Mouse (Mus musculus) layer of hippocampus, postnatal 36 days (tissue): ENCODE measurements around the gene Hist1h2bm. TPM values are rescaled to one million over a fixed set of nuclear protein-coding genes. Genes with fewer than 3 reads are reported as not detected.

Experiments
- microRNA-seq, 2 experiments: library from miRNA; unstranded; fragments of <30 nt; microRNA quantifications; one replicate each; pipeline ENCODE4 v1.2.0; 2021
- total RNA-seq, 2 experiments: library from RNA; stranded (reverse); gene quantifications; 2 replicates each; pipeline ENCODE4 v1.2.3; 2021

Hist1h2bm gene
- total RNA-seq, 2 experiments from 2014 or later, result 4.3 to 6.2 TPM

Small RNAs within 50 kb of the gene (microRNA-seq; reads per million reads assigned to microRNA genes)
- 0 reads per million in 2 experiments for gene Gm44357
- 0 reads per million in 2 experiments for gene Gm44367
- gene Gm44454, result 0 reads per million in 2 experiments

Other genes with a start within 250 kb of the Hist1h2bm start
- 1 to 10 TPM; 6.1 to 7.0 TPM for gene Zkscan4, start 243.1 kb upstream of the Hist1h2bm start, total RNA-seq
- gene Gm10065, start 242.6 kb upstream of the Hist1h2bm start, total RNA-seq, result not detected
- gene AK157302, start 226.8 kb upstream of the Hist1h2bm start, total RNA-seq, result 10 to 100 TPM; 21.6 to 23.2 TPM
- 10 to 100 TPM; 49.1 to 63.4 TPM for gene Gm11273, start 220.6 kb upstream of the Hist1h2bm start, total RNA-seq
- 10 to 100 TPM; 18.3 to 19.9 TPM for gene Zkscan8, start 190.9 kb upstream of the Hist1h2bm start, total RNA-seq
- gene Olfr1366, start 179.2 kb upstream of the Hist1h2bm start, total RNA-seq, result not detected
- gene Olfr1535, start 162.2 kb upstream of the Hist1h2bm start, total RNA-seq, result not detected
- gene Olfr1364, start 140.3 kb upstream of the Hist1h2bm start, total RNA-seq, result not detected
- not detected for gene Olfr1362, start 108.0 kb upstream of the Hist1h2bm start, total RNA-seq
- not detected for gene Olfr11, start 79.5 kb upstream of the Hist1h2bm start, total RNA-seq
- gene Olfr1361, start 58.7 kb upstream of the Hist1h2bm start, total RNA-seq, result not detected
- gene Olfr1360, start 44.6 kb upstream of the Hist1h2bm start, total RNA-seq, result not detected
- gene Olfr1359, start 23.9 kb upstream of the Hist1h2bm start, total RNA-seq, result not detected
- 10 to 100 TPM; 20.4 to 37.0 TPM for gene Hist1h2bl, start 5.9 kb upstream of the Hist1h2bm start, total RNA-seq
- gene Hist1h2ai, start 5.6 kb upstream of the Hist1h2bm start, total RNA-seq, result 10 to 100 TPM; 37.8 to 44.6 TPM
- gene Hist1h3h, start 4.4 kb upstream of the Hist1h2bm start, total RNA-seq, result 10 to 100 TPM; 57.9 to 69.3 TPM
- gene Hist1h4j, start 13.0 kb downstream of the Hist1h2bm start, total RNA-seq, result 10 to 100 TPM; 15.7 to 17.9 TPM
- gene Hist1h4k, start 28.5 kb downstream of the Hist1h2bm start, total RNA-seq, result 100 to 1,000 TPM; 266 to 292 TPM
- 10 to 100 TPM; 13.2 to 18.7 TPM for gene Hist1h2ak, start 31.8 kb downstream of the Hist1h2bm start, total RNA-seq
- 10 to 100 TPM in 1 of 2 experiments, 1 to 10 TPM in 1; 5.4 to 10.8 TPM for gene Hist1h2bn, start 32.1 kb downstream of the Hist1h2bm start, total RNA-seq
- gene Hist1h1b, start 58.6 kb downstream of the Hist1h2bm start, total RNA-seq, result 1 to 10 TPM; 6.4 to 8.5 TPM
- gene Hist1h3i, start 61.3 kb downstream of the Hist1h2bm start, total RNA-seq, result 10 to 100 TPM; 56.6 to 72.6 TPM
- 1 to 10 TPM in 1 of 2 experiments, not detected in 1; 2.6 TPM for gene Hist1h2an, start 65.2 kb downstream of the Hist1h2bm start, total RNA-seq
- gene Hist1h2bp, start 65.4 kb downstream of the Hist1h2bm start, total RNA-seq, result 10 to 100 TPM in 1 of 2 experiments, 1 to 10 TPM in 1; 7.8 to 11.4 TPM
- 10 to 100 TPM; 49.4 to 52.0 TPM for gene Hist1h2bq, start 88.2 kb downstream of the Hist1h2bm start, total RNA-seq
- 10 to 100 TPM in 1 of 2 experiments, not detected in 1; 19.5 TPM for gene Hist1h2ao, start 88.4 kb downstream of the Hist1h2bm start, total RNA-seq
- gene Hist1h4m, start 89.7 kb downstream of the Hist1h2bm start, total RNA-seq, result 100 to 1,000 TPM; 229 to 282 TPM
- 10 to 100 TPM; 29.3 to 57.3 TPM for gene Hist1h4n, start 110.2 kb downstream of the Hist1h2bm start, total RNA-seq
- 10 to 100 TPM; 34.7 to 45.0 TPM for gene Hist1h2ap, start 111.5 kb downstream of the Hist1h2bm start, total RNA-seq
- gene Hist1h2br, start 111.7 kb downstream of the Hist1h2bm start, total RNA-seq, result 10 to 100 TPM; 49.6 to 51.2 TPM
- gene Zfp184, start 223.1 kb downstream of the Hist1h2bm start, total RNA-seq, result 1 to 10 TPM; 2.6 to 5.2 TPM